Mouse (Mus musculus) C2C12 (cell line): ENCODE measurements at regions not wholly inside any gene's neighbourhood (a gene's known extent, or its start where the extent isn't known, plus 50 kb on each side); places are given as distances from the start of the nearest gene placed in this dataset.

ENCODE experiments used
- H3K27me3 ChIP-seq: one replicate; pipeline ENCODE4 v1.6.1; 2011; ENCODE audit not compliant: control insufficient read depth, insufficient read depth, insufficient read length
- H3K36me3 ChIP-seq: one replicate; pipeline ENCODE4 v1.6.1; 2011; ENCODE audit not compliant: control insufficient read depth, insufficient read depth
- H3K4me3 ChIP-seq: one replicate; pipeline ENCODE4 v1.5.1; 2011; ENCODE audit warnings: mild to moderate bottlenecking, control low read depth; ENCODE audit not compliant: poor library complexity, insufficient read depth, severe bottlenecking
- H3K79me2 ChIP-seq: one replicate; pipeline ENCODE4 v1.6.1; 2011; ENCODE audit not compliant: control insufficient read depth, insufficient read depth
- H3K79me3 ChIP-seq: one replicate; pipeline ENCODE4 v1.6.1; 2011; ENCODE audit warnings: low read depth, control low read depth
- H3ac ChIP-seq: one replicate; pipeline ENCODE3; 2011; ENCODE audit warnings: low read depth; ENCODE audit not compliant: control insufficient read depth, insufficient read length
- CEBPB ChIP-seq: IDR thresholded peaks from one replicate; pipeline ENCODE4 v1.6.1; 2011; ENCODE audit warnings: low read depth, mild to moderate bottlenecking, control low read depth, moderate library complexity
- CTCF ChIP-seq: IDR thresholded peaks from one replicate; pipeline ENCODE4 v1.5.1; 2011; ENCODE audit not compliant: control insufficient read depth, insufficient read depth, insufficient read length
- FOSL1 ChIP-seq: IDR thresholded peaks from one replicate; pipeline ENCODE4 v1.8.0; 2011; ENCODE audit warnings: mild to moderate bottlenecking, low read length; ENCODE audit not compliant: poor library complexity, insufficient read depth, severe bottlenecking
- MAX ChIP-seq: IDR thresholded peaks from one replicate; pipeline ENCODE4 v1.6.1; 2011; ENCODE audit warnings: mild to moderate bottlenecking, control low read depth
- MYOD1 ChIP-seq: IDR thresholded peaks from one replicate; pipeline ENCODE4 v1.6.1; 2011; ENCODE audit warnings: low read depth; ENCODE audit not compliant: control insufficient read depth, insufficient read length
- MYOG ChIP-seq: IDR thresholded peaks from one replicate; pipeline ENCODE4 v1.6.1; 2011; ENCODE audit not compliant: control insufficient read depth, insufficient read length; ENCODE audit errors: extremely low read depth
- USF1 ChIP-seq: IDR thresholded peaks from one replicate; pipeline ENCODE4 v1.6.1; 2011; ENCODE audit warnings: low read depth, mild to moderate bottlenecking, control low read depth, moderate library complexity

- H3K36me3 ChIP-seq = no peaks in the 10 kb centered on the region
Observed at GRCm38 (mm10) chr7:68582540-68583325, 166.3 kb downstream of the Arrdc4 start.

GRCm38 (mm10) chr7:68580650-68581049 is 168.4 kb downstream of the Arrdc4 start:
- no peak overlapping the region for H3ac ChIP-seq
- H3K27me3 ChIP-seq = peaks cover 3% of the 10 kb centered on the region
- H3K36me3 ChIP-seq = no peaks in the 10 kb centered on the region
- TF ChIP-seq MAX = no peak
- TF ChIP-seq CTCF = no peak
- TF ChIP-seq MYOD1 = no peak
- TF ChIP-seq USF1 = no peak
- TF ChIP-seq CEBPB = no peak
- no peak for TF ChIP-seq MYOG
- TF ChIP-seq FOSL1 = no peak
- H3K79me3 ChIP-seq = no peaks in the 10 kb centered on the region
- no peak overlapping the region for H3K4me3 ChIP-seq
- no peaks in the 10 kb centered on the region for H3K79me2 ChIP-seq

More at GRCm38 (mm10) chr7:68582540-68583325, 166.3 kb downstream of the Arrdc4 start:
- Histone ChIP-seq H3ac (no peak overlapping the region), H3K79me2 (no peaks in the 10 kb centered on the region), H3K79me3 (no peaks in the 10 kb centered on the region), H3K27me3 (peaks cover 3% of the 10 kb centered on the region), H3K4me3 (no peak overlapping the region)
- TF ChIP-seq USF1 (no peak), MAX (no peak), FOSL1 (no peak), CEBPB (no peak), CTCF (no peak), MYOD1 (no peak), MYOG (no peak)

GRCm38 (mm10) chr7:68579666-68580065 is 169.4 kb downstream of the Arrdc4 start:
- no peaks in the 10 kb centered on the region for H3K79me3 ChIP-seq
- no peak overlapping the region for H3K4me3 ChIP-seq
- H3K79me2 ChIP-seq = no peaks in the 10 kb centered on the region
- TF ChIP-seq CTCF = peak; percentile 68
- no peak for TF ChIP-seq CEBPB
- H3ac ChIP-seq = no peak overlapping the region
- H3K27me3 ChIP-seq = peaks cover 3% of the 10 kb centered on the region
- H3K36me3 ChIP-seq = no peaks in the 10 kb centered on the region

GRCm38 (mm10) chr7:68579216-68579615 is 169.8 kb downstream of the Arrdc4 start:
- TF ChIP-seq CEBPB (no peak), MYOD1 (no peak), FOSL1 (no peak), MAX (no peak), USF1 (no peak), MYOG (no peak), CTCF (no peak)
- Histone ChIP-seq H3K79me3 (no peaks in the 10 kb centered on the region), H3K36me3 (no peaks in the 10 kb centered on the region), H3K27me3 (peaks cover 3% of the 10 kb centered on the region), H3K79me2 (no peaks in the 10 kb centered on the region), H3K4me3 (no peak overlapping the region), H3ac (no peak overlapping the region)

- no peaks in the 10 kb centered on the region for H3K79me3 ChIP-seq
- H3ac ChIP-seq = no peak overlapping the region
- no peaks in the 10 kb centered on the region for H3K36me3 ChIP-seq
- no peaks in the 10 kb centered on the region for H3K79me2 ChIP-seq
- no peak overlapping the region for H3K4me3 ChIP-seq
- TF ChIP-seq MYOG (no peak), FOSL1 (no peak), CEBPB (no peak), USF1 (no peak), MYOD1 (no peak), MAX (no peak), CTCF (no peak)
- no peaks in the 10 kb centered on the region for H3K27me3 ChIP-seq
Observed at GRCm38 (mm10) chr7:68571315-68571714, 177.7 kb downstream of the Arrdc4 start.

- no peaks in the 10 kb centered on the region for H3K27me3 ChIP-seq
- H3K4me3 ChIP-seq = no peak overlapping the region
- no peaks in the 10 kb centered on the region for H3K36me3 ChIP-seq
- no peak for TF ChIP-seq USF1
- TF ChIP-seq MYOD1 = no peak
- no peak for TF ChIP-seq MYOG
- TF ChIP-seq MAX = no peak
- TF ChIP-seq CEBPB = no peak
- no peak for TF ChIP-seq CTCF
- no peaks in the 10 kb centered on the region for H3K79me3 ChIP-seq
- H3ac ChIP-seq = no peak overlapping the region
- no peaks in the 10 kb centered on the region for H3K79me2 ChIP-seq
Observed at GRCm38 (mm10) chr7:68568127-68568510, 180.9 kb downstream of the Arrdc4 start.
